Mouse (Mus musculus) heart, embryonic 14.5 days (tissue): ENCODE measurements at regions not wholly inside any gene's neighbourhood (a gene's known extent, or its start where the extent isn't known, plus 50 kb on each side); places are given as distances from the start of the nearest gene placed in this dataset.

ENCODE experiments used
- ATAC-seq: fragments of 200-750 bp; cut with Nextera tagmentation; 2 replicates; pipeline ENCODE4 v1.8.0; 2017; ENCODE audit warnings: low read depth, moderate TSS enrichment; ENCODE audit not compliant: insufficient number of reproducible peaks, insufficient read depth, low FRiP score
- H3K27ac ChIP-seq, 2 experiments: fragments of 200-500 bp in 1 of 2; fragments of 300-500 bp in 1 of 2; sonication (generic) in 1 of 2; replicated peaks in 1 of 2; 2 replicates each; pipeline ENCODE4 v1.5.1; 2012 to 2014; ENCODE audit warnings: low read depth in 2 of 2, low read length in 2 of 2, control low read depth in 1 of 2, mild to moderate bottlenecking in 1 of 2, mixed read lengths in 1 of 2; ENCODE audit not compliant: control insufficient read depth in 1 of 2, insufficient read depth in 1 of 2
- H3K27me3 ChIP-seq: fragments of 300-500 bp; sonication (generic); 2 replicates; pipeline ENCODE4 v1.6.1; 2014; ENCODE audit warnings: mild to moderate bottlenecking, low read length, control low read depth; ENCODE audit not compliant: control insufficient read depth, insufficient read depth
- H3K36me3 ChIP-seq: fragments of 300-500 bp; sonication (generic); 2 replicates; pipeline ENCODE4 v1.6.1; 2014; ENCODE audit warnings: mild to moderate bottlenecking, control low read depth, low read length, mixed read lengths; ENCODE audit not compliant: control insufficient read depth, insufficient read depth
- H3K4me1 ChIP-seq, 2 experiments: fragments of 200-500 bp in 1 of 2; fragments of 300-500 bp in 1 of 2; sonication (generic) in 1 of 2; 2 replicates each; pipeline ENCODE4 v1.6.1; 2012 to 2014; ENCODE audit warnings: low read length in 2 of 2, control low read depth in 1 of 2, mixed read lengths in 1 of 2; ENCODE audit not compliant: control insufficient read depth in 2 of 2, insufficient read depth in 2 of 2
- H3K4me2 ChIP-seq: fragments of 300-500 bp; sonication (generic); 2 replicates; pipeline ENCODE4 v1.6.1; 2014; ENCODE audit warnings: mild to moderate bottlenecking, low read length
- H3K4me3 ChIP-seq, 2 experiments: fragments of 200-500 bp in 1 of 2; fragments of 300-500 bp in 1 of 2; sonication (generic) in 1 of 2; 2 replicates each; pipeline ENCODE4 v1.5.1; 2012 to 2014; ENCODE audit warnings: low read length in 2 of 2, mild to moderate bottlenecking in 2 of 2, control low read depth in 1 of 2, low read depth in 1 of 2, moderate library complexity in 1 of 2; ENCODE audit not compliant: control insufficient read depth in 1 of 2, insufficient read depth in 1 of 2
- H3K9ac ChIP-seq: fragments of 300-500 bp; sonication (generic); 2 replicates; pipeline ENCODE4 v1.6.1; 2014; ENCODE audit warnings: mild to moderate bottlenecking, low read length
- H3K9me3 ChIP-seq: fragments of 300-500 bp; sonication (generic); 2 replicates; pipeline ENCODE4 v1.6.1; 2016; ENCODE audit warnings: low read length, control low read depth; ENCODE audit not compliant: control insufficient read depth
- WGBS: fragments of 180-500 bp; shearing (Covaris S2); extraction: QIAGEN DNeasy Blood & Tissue Kit; methylation state at CpG from one replicate; pipeline ENCODE4 v1.1.7; 2014; 5-methylcytosine and 5-hydroxymethylcytosine counted together

- no peaks in the 10 kb centered on the region for H3K4me1 ChIP-seq
- ATAC-seq: no peak
- H3K27ac ChIP-seq: no peak overlapping the region
- H3K27me3 ChIP-seq: no peaks in the 10 kb centered on the region
- no peak overlapping the region for H3K9ac ChIP-seq
- no peaks in the 10 kb centered on the region for H3K36me3 ChIP-seq
- no peak overlapping the region for H3K4me2 ChIP-seq
- H3K4me3 ChIP-seq: no peak overlapping the region
- H3K9me3 ChIP-seq: no peaks in the 10 kb centered on the region
- WGBS: 36% methylated on average over 6 of the region's 6 CpGs
Measured at GRCm38 (mm10) chr14:80157002-80157401, 173.1 kb downstream of the Olfm4 start.

DNA sequence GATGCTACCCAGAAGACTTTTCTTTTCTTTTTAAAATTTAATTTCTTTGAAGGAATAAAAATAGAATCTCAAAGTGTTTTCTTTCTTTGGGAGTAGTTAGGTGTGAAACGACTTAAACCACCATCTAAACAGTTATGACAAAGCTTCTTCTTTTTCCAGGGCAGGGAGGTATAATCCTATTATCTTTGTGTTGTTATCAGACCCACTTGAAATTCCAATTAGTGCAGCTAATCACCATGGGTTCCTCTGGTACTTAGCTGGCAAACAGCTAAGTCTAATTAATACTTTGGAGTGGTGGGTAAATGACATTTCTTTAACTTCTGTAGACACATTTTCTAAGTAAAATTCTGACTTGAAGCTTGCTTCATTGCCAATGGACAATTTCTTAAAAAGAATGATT lies 185.3 kb downstream of the Olfm4 start:
- Histone ChIP-seq H3K4me2 (no peak overlapping the region), H3K36me3 (no peaks in the 10 kb centered on the region), H3K27me3 (no peaks in the 10 kb centered on the region), H3K4me3 (no peak overlapping the region), H3K9ac (no peak overlapping the region), H3K9me3 (no peaks in the 10 kb centered on the region), H3K4me1 (no peaks in the 10 kb centered on the region), H3K27ac (no peak overlapping the region)
- no peak for ATAC-seq
- 17% methylated on average over 1 of the region's 1 CpGs for WGBS

GRCm38 (mm10) chr14:80170450-80171180 lies 186.7 kb downstream of the Olfm4 start:
- Histone ChIP-seq H3K27ac (no peak overlapping the region), H3K27me3 (no peaks in the 10 kb centered on the region), H3K4me2 (no peak overlapping the region), H3K36me3 (no peaks in the 10 kb centered on the region), H3K4me3 (no peak overlapping the region), H3K9ac (no peak overlapping the region), H3K9me3 (no peaks in the 10 kb centered on the region), H3K4me1 (no peaks in the 10 kb centered on the region)
- 17% methylated on average over 11 of the region's 11 CpGs for WGBS
- ATAC-seq: no peak

DNA sequence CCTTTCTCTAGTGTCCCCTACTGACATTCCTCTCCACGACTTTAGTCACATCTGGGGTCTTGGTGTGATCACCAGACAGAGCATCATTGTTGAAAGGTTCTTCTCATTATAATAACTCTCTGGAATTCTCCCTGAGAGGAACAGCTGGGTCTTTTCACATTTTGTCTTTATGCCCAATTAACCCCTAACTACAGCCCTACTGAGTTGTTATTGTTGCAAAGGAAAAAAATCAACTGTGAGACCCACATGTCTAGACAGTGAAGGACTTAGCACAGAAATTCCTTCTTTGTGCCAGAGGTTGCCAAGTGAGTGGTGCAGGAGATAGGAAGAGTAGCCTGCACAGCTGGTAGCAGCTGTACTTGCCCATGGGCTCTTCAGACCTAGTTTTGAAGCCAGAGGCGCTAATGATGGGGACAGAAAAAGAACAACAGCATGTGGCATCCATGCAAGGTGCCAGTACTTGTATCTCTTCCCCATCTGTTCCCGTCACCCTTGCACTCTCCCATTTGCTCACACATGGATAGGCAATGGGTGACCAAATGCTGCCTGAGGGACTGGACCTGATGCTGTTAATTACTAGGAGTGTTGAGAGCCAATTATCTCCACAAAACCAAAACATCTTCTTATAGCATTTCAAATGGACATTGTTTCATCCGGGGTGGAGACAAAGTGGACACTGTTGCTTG lies 189.1 kb downstream of the Olfm4 start:
- Histone ChIP-seq H3K36me3 (no peaks in the 10 kb centered on the region), H3K4me2 (no peak overlapping the region), H3K27ac (no peak overlapping the region), H3K9me3 (no peaks in the 10 kb centered on the region), H3K9ac (no peak overlapping the region), H3K4me1 (no peaks in the 10 kb centered on the region), H3K4me3 (no peak overlapping the region), H3K27me3 (no peaks in the 10 kb centered on the region)
- WGBS: 26% methylated on average over 4 of the region's 4 CpGs
- ATAC-seq: no peak

DNA sequence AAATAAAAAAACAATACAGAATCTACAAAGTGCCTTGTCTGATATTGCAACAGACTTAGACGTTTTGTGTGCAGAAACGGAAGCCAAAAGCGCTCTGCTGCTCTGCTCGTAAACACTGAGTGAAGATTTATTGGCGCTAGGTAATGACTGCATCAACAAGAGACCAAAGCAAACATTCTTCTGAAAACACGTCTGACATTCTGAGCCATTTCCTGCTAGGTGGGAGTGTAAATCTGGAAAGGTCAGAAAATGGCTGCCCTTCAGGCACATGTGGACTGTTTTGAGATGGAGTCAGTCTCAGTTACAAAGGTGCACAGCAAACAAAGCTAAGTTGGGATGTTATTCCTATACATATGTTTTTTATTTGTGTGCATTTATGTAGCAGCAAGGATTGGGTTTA lies 192.6 kb downstream of the Olfm4 start:
- H3K27me3 ChIP-seq: no peaks in the 10 kb centered on the region
- H3K36me3 ChIP-seq: no peaks in the 10 kb centered on the region
- ATAC-seq: no peak
- H3K9me3 ChIP-seq: no peaks in the 10 kb centered on the region
- H3K4me2 ChIP-seq: no peak overlapping the region
- no peak overlapping the region for H3K9ac ChIP-seq
- no peak overlapping the region for H3K4me3 ChIP-seq
- H3K4me1 ChIP-seq: no peaks in the 10 kb centered on the region
- H3K27ac ChIP-seq: no peak overlapping the region
- WGBS: 72% methylated on average over 6 of the region's 6 CpGs

DNA sequence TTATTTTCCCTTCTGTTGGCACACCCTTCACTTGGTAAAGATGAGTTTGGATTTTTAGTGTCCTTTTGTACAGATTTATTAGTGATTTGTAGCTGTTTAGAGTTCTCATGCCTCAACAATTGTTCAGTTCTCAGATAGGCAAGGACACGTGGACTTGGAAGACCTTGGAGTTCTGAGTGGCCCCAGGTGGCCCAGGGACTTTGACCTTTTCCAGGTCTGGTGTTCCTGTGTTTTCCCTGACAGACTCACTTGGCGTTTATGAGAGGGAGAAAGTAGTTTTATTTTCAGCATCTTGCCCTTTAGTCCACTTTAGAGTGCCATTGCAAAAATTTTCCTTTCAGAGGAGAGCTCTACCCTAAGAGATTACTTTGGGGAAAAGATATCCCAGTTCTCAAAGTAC lies 211.2 kb downstream of the Olfm4 start:
- Histone ChIP-seq H3K4me1 (no peaks in the 10 kb centered on the region), H3K27me3 (no peaks in the 10 kb centered on the region), H3K36me3 (no peaks in the 10 kb centered on the region), H3K4me2 (no peak overlapping the region), H3K4me3 (no peak overlapping the region), H3K9ac (no peak overlapping the region), H3K9me3 (no peaks in the 10 kb centered on the region), H3K27ac (no peak overlapping the region)
- WGBS: 38% methylated on average over 2 of the region's 2 CpGs
- ATAC-seq: no peak

GRCm38 (mm10) chr14:80212916-80213315 lies 229.0 kb downstream of the Olfm4 start:
- Histone ChIP-seq H3K9me3 (no peaks in the 10 kb centered on the region), H3K9ac (no peak overlapping the region), H3K4me1 (no peaks in the 10 kb centered on the region), H3K27ac (no peak overlapping the region), H3K27me3 (no peaks in the 10 kb centered on the region), H3K36me3 (no peaks in the 10 kb centered on the region), H3K4me3 (no peak overlapping the region), H3K4me2 (no peak overlapping the region)
- 38% methylated on average over 2 of the region's 2 CpGs for WGBS
- ATAC-seq: no peak

GRCm38 (mm10) chr14:80213666-80214065 lies 229.8 kb downstream of the Olfm4 start:
- no peaks in the 10 kb centered on the region for H3K27me3 ChIP-seq
- H3K36me3 ChIP-seq: no peaks in the 10 kb centered on the region
- H3K4me1 ChIP-seq: no peaks in the 10 kb centered on the region
- no peaks in the 10 kb centered on the region for H3K9me3 ChIP-seq
- H3K4me2 ChIP-seq: no peak overlapping the region
- no peak overlapping the region for H3K4me3 ChIP-seq
- no peak overlapping the region for H3K27ac ChIP-seq
- H3K9ac ChIP-seq: no peak overlapping the region
- 74% methylated on average over 9 of the region's 9 CpGs for WGBS
- no peak for ATAC-seq
